Mouse (Mus musculus) lung, embryonic 16.5 days (tissue): Measurements from ENCODE around the gene Efcab11. TPM values are rescaled to one million over a fixed set of nuclear protein-coding genes. Genes with fewer than 3 reads are reported as not detected.
"Not testable (repeated sequence)": the region's sequence is repeated elsewhere in the genome, so short reads cannot be mapped to it uniquely, and the experiment has no call there.

Experiments
- ATAC-seq: fragments of 200-750 bp; cut with Nextera tagmentation; 2 replicates; pipeline ENCODE4 v1.8.0; 2017; ENCODE audit warnings: low read depth, mild to moderate bottlenecking, moderate library complexity
- H3K27ac ChIP-seq: fragments of 300-500 bp; sonication (generic); 2 replicates; pipeline ENCODE4 v1.5.1; 2014; ENCODE audit warnings: mild to moderate bottlenecking, control low read depth, low read length
- H3K27me3 ChIP-seq: fragments of 300-500 bp; sonication (generic); 2 replicates; pipeline ENCODE4 v1.6.1; 2014; ENCODE audit warnings: low read depth, low read length, mixed read lengths; ENCODE audit not compliant: control insufficient read depth, insufficient read depth
- H3K36me3 ChIP-seq: fragments of 300-500 bp; sonication (generic); 2 replicates; pipeline ENCODE4 v1.6.1; 2014; ENCODE audit warnings: low read length; ENCODE audit not compliant: control insufficient read depth, insufficient read depth
- H3K4me1 ChIP-seq: fragments of 300-500 bp; sonication (generic); replicated peaks from 2 replicates; pipeline ENCODE4 v1.6.1; 2014; ENCODE audit warnings: low read length, mixed read lengths; ENCODE audit not compliant: control insufficient read depth, insufficient read depth
- H3K4me2 ChIP-seq: fragments of 300-500 bp; sonication (generic); 2 replicates; pipeline ENCODE4 v1.6.1; 2014; ENCODE audit warnings: low read depth, low read length, control low read depth
- H3K4me3 ChIP-seq: fragments of 300-500 bp; sonication (generic); 2 replicates; pipeline ENCODE4 v1.5.1; 2014; ENCODE audit warnings: mild to moderate bottlenecking, low read length, control low read depth
- H3K9ac ChIP-seq: fragments of 300-500 bp; sonication (generic); 2 replicates; pipeline ENCODE4 v1.6.1; 2014; ENCODE audit warnings: low read length, control low read depth
- H3K9me3 ChIP-seq: fragments of 300-500 bp; sonication (generic); 2 replicates; pipeline ENCODE4 v1.6.1; 2016; ENCODE audit warnings: low read length; ENCODE audit not compliant: control insufficient read depth
- WGBS: fragments of 180-500 bp; shearing (Covaris S2); extraction: QIAGEN DNeasy Blood & Tissue Kit; methylation state at CpG from one replicate; pipeline ENCODE4 v1.1.7; 2014; 5-methylcytosine and 5-hydroxymethylcytosine counted together
- polyA plus RNA-seq: library from polyadenylated mRNA; unstranded; fragments of >200 nt; fragmentation: Nextera tagmentation; extraction: Ambion mirVana; gene quantifications from 2 replicates; pipeline ENCODE4 v1.2.1, GENCODE M21; 2015

Gene Efcab11
- polyA plus RNA-seq, 1 experiment from 2014 or later, result 19.4 TPM

DNA sequence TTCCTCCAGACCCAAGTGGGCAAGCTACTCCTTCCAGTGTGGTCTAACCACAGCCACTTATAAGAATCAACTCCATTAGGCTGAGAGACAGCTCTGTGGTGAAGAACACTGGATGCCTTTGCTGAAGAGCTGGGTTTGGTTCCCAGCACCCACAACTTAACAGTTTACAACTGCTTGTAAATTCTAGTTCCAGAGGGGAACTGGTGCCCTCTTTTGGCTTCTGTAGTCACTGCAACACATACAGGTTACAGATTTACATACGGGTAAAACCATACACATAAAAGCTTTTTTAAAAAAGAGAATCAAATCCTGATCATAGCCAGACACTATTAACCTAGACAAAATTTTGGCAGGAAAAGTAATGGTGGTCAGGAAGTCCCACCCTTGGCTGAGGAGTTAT lies 50.8 kb downstream of the Efcab11 start:
- WGBS, result 94% methylated on average over 1 of the region's 1 CpGs
- peaks cover 4% of the 10 kb centered on the region; the same call in 1 of the 2 replicates for H3K9me3 ChIP-seq
- H3K9ac ChIP-seq, result no peak overlapping the region
- ATAC-seq, result no peak
- H3K36me3 ChIP-seq, result no peaks in the 10 kb centered on the region
- no peak overlapping the region for H3K4me3 ChIP-seq
- no peak overlapping the region for H3K4me2 ChIP-seq
- no peaks in the 10 kb centered on the region for H3K4me1 ChIP-seq
- H3K27ac ChIP-seq, result no peak overlapping the region
- no peaks in the 10 kb centered on the region for H3K27me3 ChIP-seq

DNA sequence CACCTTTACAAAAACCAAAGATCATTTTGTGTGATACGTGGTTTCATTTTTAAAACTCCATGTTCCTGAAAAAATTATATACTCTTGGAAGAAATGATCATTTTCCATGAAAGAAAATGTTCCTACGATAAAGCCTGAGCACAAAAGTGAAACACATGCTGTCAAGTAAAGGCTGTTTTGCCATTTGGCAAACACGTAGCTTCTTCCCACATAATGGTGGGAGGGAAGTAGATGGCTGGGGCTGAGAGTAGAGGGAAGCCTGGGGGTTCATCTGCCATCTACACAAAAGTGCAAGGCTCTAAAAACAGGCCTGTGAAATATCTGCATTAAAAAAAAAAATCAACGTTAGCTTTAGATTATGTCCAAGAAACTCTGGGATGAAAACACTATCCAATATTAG lies 61.6 kb downstream of the Efcab11 start:
- WGBS, result 87% methylated on average over 4 of the region's 4 CpGs
- Histone ChIP-seq H3K4me2 (no peak overlapping the region), H3K36me3 (0 out of 2 replicates have a peak, but pooled peaks cover 2% of the 10 kb centered on the region), H3K9ac (no peak overlapping the region), H3K9me3 (no peaks in the 10 kb centered on the region), H3K4me3 (no peak overlapping the region), H3K27me3 (no peaks in the 10 kb centered on the region), H3K27ac (no peak overlapping the region), H3K4me1 (no peaks in the 10 kb centered on the region)
- ATAC-seq, result no peak

- no peak overlapping the region for H3K4me3 ChIP-seq
- 60% methylated on average over 12 of the region's 12 CpGs for WGBS
- no peak for ATAC-seq
- no peaks in the 10 kb centered on the region for H3K4me1 ChIP-seq
- H3K27ac ChIP-seq, result no peak overlapping the region
- H3K9me3 ChIP-seq, result no peaks in the 10 kb centered on the region
- no peak overlapping the region for H3K4me2 ChIP-seq
- no peaks in the 10 kb centered on the region for H3K27me3 ChIP-seq
- 0 out of 2 replicates have a peak, but pooled peaks cover 2% of the 10 kb centered on the region for H3K36me3 ChIP-seq
- H3K9ac ChIP-seq, result no peak overlapping the region
Measured at GRCm38 (mm10) chr12:99821309-99821934, 62.8 kb downstream of the Efcab11 start.

GRCm38 (mm10) chr12:99819186-99819974 lies 64.9 kb downstream of the Efcab11 start:
- H3K4me2 ChIP-seq, result no peak overlapping the region
- H3K27me3 ChIP-seq, result no peaks in the 10 kb centered on the region
- no peak overlapping the region for H3K9ac ChIP-seq
- no peak overlapping the region for H3K4me3 ChIP-seq
- H3K4me1 ChIP-seq, result no peaks in the 10 kb centered on the region
- H3K36me3 ChIP-seq, result no peaks in the 10 kb centered on the region
- WGBS, result 50% methylated on average over 4 of the region's 4 CpGs
- no peaks in the 10 kb centered on the region for H3K9me3 ChIP-seq
- no peak for ATAC-seq
- H3K27ac ChIP-seq, result no peak overlapping the region

DNA sequence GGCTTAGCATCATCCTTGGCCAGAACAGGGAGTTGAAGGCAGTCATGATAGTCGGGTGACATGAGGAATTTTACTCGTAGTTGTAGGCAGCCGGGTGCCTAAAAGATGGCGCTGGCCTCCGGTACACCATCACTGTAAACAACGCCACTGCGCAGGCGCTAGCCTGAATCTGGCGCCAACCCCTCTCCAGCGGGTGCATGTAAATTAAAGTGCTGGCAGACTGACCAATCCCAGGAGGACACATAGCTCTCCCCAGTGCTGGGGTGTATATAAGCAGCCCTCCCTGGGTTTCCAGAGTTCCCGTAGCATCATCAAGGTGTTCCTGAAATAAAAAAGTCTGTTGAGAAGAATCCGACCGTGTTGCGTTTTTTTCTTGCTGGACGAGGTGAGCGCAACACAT lies 66.2 kb downstream of the Efcab11 start:
- H3K4me1 ChIP-seq, result not testable (repeated sequence)
- WGBS, result 94% methylated on average over 16 of the region's 16 CpGs

GRCm38 (mm10) chr12:99815244-99815643 lies 69.0 kb downstream of the Efcab11 start:
- Histone ChIP-seq H3K9ac (no peak overlapping the region), H3K4me3 (no peak overlapping the region), H3K4me1 (no peaks in the 10 kb centered on the region), H3K36me3 (no peaks in the 10 kb centered on the region), H3K4me2 (no peak overlapping the region), H3K27me3 (no peaks in the 10 kb centered on the region), H3K27ac (no peak overlapping the region), H3K9me3 (no peaks in the 10 kb centered on the region)
- WGBS, result 56% methylated on average over 8 of the region's 8 CpGs
- ATAC-seq, result no peak

More for the DNA sequence above, 66.2 kb downstream of the Efcab11 start:
- H3K4me3 ChIP-seq, H3K27me3 ChIP-seq, H3K9me3 ChIP-seq, H3K9ac ChIP-seq, ATAC-seq, H3K36me3 ChIP-seq, H3K4me2 ChIP-seq, H3K27ac ChIP-seq: not testable (repeated sequence)

DNA sequence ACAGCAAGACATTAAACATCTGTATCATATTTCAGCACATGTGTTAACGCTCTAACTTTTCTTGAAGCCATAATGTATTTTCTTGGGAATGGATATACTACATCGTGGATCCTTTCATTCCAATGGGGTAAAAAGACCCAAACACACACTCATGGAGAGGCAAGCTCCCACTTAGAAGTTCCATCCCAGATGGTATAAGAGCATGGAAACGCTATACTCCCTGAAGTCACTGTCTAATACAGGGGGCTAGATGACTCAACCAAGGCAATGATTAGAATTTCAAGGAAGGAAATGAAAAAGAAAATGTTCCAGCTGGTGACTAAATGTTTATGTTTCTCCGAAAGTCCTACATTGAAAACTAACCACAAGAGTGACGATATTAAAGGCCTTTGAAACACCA lies 76.3 kb downstream of the Efcab11 start:
- Histone ChIP-seq H3K4me2 (no peak overlapping the region), H3K27me3 (no peaks in the 10 kb centered on the region), H3K9me3 (no peaks in the 10 kb centered on the region), H3K27ac (no peak overlapping the region), H3K9ac (no peak overlapping the region), H3K36me3 (no peaks in the 10 kb centered on the region), H3K4me1 (no peaks in the 10 kb centered on the region), H3K4me3 (no peak overlapping the region)
- 72% methylated on average over 5 of the region's 5 CpGs for WGBS
- no peak for ATAC-seq

DNA sequence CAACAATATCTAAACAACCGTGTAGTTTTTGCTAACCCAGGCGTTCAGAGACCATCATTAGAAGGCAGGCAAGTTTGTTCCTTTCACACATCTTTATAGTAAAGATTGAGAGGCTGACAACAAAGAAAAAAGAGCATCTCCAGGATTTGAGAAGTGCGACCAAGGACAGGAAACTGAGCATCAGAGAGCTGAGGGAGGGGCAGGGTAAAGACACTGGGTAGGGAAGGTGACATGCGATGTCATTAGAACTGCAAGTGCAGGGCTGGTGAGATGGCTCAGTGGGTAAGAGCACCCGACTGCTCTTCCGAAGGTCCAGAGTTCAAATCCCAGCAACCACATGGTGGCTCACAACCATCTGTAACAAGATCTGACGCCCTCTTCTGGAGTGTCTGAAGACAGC lies 77.5 kb downstream of the Efcab11 start:
- not testable (repeated sequence) for H3K4me2 ChIP-seq, H3K4me3 ChIP-seq, H3K27ac ChIP-seq, H3K4me1 ChIP-seq, ATAC-seq, H3K27me3 ChIP-seq, H3K36me3 ChIP-seq, H3K9me3 ChIP-seq, H3K9ac ChIP-seq
- 87% methylated on average over 6 of the region's 7 CpGs for WGBS

- Histone ChIP-seq H3K4me2 (no peak overlapping the region), H3K4me1 (no peaks in the 10 kb centered on the region), H3K27me3 (no peaks in the 10 kb centered on the region), H3K36me3 (no peaks in the 10 kb centered on the region), H3K27ac (no peak overlapping the region), H3K9ac (no peak overlapping the region), H3K4me3 (no peak overlapping the region), H3K9me3 (no peaks in the 10 kb centered on the region)
- ATAC-seq, result no peak
- WGBS, result 75% methylated on average over 2 of the region's 2 CpGs
Measured at GRCm38 (mm10) chr12:99795921-99796320, 88.3 kb downstream of the Efcab11 start.
